Mouse (Mus musculus) brain, adult 2 months (tissue): ENCODE data around the gene Mef2c.
A peak's percentile ranks its signal among the peaks of the same experiment; 100 is the strongest.

ENCODE experiments used
- DNase-seq: peaks from one replicate; pipeline ENCODE4 v3.0.0; 2011; ENCODE audit warnings: low read depth, low spot score

Mef2c gene

DNA sequence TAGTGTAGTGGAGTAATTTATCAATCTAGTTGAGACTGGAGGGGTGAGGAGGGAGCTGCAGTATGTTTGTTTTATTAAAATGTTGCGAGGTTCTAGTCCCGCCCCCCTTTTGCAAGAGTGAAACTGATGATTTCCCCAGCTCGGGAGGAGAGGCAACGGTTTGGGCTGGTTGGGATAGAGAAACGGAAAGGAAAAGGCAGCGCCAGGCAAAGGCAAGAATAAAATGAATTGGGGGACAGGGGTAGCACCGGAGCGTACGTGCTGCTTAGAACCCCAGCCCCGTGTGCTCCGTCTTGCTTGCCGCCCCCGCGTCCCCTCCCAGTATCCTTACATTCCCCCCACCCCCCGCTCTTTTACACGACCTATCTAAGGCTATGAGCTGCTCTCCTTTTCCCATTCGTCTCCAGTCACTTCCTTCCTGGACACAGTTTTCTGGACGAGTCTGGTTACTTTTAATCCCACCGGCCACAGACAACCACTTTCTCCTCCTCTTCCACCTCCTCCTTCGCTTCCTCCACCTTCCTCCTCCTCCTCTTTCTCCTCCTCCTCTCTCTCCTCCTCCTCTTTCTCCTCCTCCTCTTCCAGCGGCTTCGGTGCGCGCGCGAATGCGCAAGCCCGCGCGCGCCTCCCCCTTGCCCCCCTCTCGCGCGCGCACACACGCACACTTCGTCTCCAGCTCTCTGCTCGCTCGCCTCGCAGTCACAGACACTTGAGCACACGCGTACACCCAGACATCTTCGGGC, 20.5 kb downstream of the Mef2c start:
- peak; percentile 95 for DNase-seq

DNA sequence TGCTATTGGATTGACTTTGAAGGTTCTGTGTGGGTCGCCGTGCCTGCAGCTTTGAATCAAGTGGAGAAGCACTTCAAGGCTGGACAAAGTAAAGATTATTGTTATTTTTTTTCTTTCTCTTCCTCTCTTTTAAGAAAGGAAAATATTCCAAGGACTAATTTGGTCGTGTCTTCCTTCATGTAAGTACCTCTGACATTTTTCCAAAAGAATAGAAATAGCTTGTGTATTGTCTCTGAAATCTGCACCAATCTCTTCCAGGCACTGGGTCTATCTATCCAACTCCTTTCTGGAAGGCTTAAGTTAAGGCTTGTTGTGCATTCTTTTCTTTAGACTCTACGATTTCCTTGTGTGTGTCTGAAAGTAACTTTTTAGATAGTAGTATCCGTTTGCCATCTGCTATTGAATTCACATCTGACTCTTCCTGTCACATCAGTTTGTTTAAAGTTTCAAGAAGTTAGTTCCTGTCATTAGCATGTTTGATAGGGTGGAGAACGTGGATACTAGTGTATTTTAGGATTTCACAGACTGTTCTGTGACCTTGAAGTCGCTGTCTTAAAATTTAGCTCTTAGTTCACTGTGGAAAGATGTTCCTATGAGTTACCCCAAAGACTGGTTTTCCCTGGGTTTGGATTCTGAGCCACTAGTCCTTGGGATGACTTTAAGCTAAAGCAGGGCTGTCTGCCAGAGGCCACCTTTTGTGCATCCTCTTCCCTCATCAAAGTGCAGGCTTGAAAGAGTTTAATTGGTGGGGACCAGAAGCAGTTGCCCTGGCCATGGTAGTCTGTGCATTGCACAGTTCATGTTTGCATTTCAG, 21.3 kb downstream of the Mef2c start:
- DNase-seq, result peak; percentile 40

DNA sequence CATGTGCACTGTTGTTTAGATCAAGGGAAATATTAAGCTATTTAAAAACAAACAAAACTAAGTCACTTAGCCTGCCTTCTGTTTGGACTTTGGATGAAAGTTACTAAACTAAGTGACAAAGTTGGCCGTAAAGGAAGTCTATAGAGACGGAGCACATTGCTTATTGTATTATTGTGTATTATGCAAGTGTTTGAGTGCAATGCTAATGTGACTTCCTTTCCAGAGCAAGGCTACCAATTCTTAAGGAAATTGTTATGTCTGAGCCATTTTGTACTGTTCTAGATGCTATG, 21.8 kb downstream of the Mef2c start:
- DNase-seq, result no peak

GRCm38 (mm10) chr13:83526066-83526465, 22.2 kb downstream of the Mef2c start:
- DNase-seq, result peak; percentile 50

- DNase-seq, result peak; percentile 43
Observed at GRCm38 (mm10) chr13:83527921-83528320, 24.1 kb downstream of the Mef2c start.

DNA sequence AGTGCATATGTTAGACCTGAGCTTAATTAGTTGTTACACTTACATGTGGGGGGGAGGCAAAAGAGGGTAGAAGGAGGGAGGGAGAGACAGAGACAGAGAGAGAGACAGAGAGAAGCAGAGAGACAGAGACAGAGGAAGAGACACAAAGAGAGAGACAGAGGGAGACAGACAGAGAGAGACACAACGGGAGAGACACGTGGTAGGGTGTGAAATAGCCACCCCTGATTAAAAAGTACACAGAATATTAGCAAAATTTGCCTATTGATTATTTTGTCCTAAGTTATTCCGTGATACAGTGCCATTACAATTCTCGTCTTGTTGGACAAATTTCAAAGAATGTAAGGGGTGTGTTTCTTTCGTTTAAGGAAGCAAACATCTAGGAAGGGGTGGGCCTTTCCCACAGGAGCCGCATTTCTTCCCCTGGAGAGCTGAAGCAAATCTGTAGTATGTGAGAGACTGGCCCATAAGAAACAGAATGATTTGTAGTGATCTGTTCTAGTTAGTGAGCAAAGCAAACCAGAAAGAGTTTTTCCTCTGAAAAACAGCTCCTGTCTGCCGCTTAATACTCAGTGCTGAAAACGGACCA, 26.0 kb downstream of the Mef2c start:
- no peak for DNase-seq

DNA sequence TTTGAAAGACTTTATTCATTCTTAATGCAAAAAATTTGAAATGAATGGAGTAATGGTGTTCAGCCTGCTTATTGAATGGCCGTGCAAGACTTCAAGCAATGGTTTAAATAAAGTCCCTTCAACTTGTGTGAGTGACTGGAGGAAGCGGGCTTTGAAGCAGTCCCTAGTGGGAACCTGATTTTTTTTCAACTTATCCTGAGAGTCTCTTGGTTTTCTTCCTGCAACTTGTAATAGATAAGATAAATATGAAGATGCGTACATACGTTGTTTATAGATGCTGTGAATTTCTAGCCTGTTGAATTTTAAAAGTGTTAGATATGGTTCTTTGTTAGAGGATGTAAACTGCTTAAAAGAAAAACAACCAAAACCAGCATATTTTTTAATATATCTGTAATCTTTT, 27.1 kb downstream of the Mef2c start:
- no peak for DNase-seq

- peak; percentile 82 for DNase-seq
Observed at GRCm38 (mm10) chr13:83531968-83532591, 28.2 kb downstream of the Mef2c start.

- DNase-seq, result no peak
Observed at GRCm38 (mm10) chr13:83536361-83536760, 32.5 kb downstream of the Mef2c start.

DNA sequence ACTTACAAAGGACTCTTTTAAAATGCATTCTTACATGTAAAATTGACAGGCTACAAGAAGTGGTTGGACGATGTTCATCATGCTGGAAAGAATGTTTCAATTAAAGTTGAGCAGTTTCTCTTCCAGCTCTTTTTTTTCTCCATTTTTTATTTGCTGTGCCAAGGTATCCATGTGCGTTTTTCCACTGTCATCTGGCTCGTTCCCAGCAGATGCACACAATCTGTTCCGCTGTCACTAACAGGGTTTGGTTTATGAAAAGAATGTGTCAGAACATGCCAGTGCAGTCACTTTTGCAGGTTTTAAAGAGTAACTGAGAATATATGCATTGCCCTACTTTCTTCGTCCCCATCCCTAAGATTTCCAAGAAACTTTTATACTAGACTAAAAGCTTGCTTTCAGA, 33.3 kb downstream of the Mef2c start:
- peak; percentile 90 for DNase-seq

- DNase-seq, result no peak
Observed at GRCm38 (mm10) chr13:83539921-83540320, 36.1 kb downstream of the Mef2c start.

- DNase-seq, result peak; percentile 65
Observed at GRCm38 (mm10) chr13:83542666-83543065, 38.8 kb downstream of the Mef2c start.

GRCm38 (mm10) chr13:83544707-83545106, 40.9 kb downstream of the Mef2c start:
- no peak for DNase-seq

GRCm38 (mm10) chr13:83546876-83547275, 43.0 kb downstream of the Mef2c start:
- no peak for DNase-seq

GRCm38 (mm10) chr13:83551259-83551658, 47.4 kb downstream of the Mef2c start:
- DNase-seq, result no peak

- no peak for DNase-seq
Observed at GRCm38 (mm10) chr13:83552051-83552450, 48.2 kb downstream of the Mef2c start.

DNA sequence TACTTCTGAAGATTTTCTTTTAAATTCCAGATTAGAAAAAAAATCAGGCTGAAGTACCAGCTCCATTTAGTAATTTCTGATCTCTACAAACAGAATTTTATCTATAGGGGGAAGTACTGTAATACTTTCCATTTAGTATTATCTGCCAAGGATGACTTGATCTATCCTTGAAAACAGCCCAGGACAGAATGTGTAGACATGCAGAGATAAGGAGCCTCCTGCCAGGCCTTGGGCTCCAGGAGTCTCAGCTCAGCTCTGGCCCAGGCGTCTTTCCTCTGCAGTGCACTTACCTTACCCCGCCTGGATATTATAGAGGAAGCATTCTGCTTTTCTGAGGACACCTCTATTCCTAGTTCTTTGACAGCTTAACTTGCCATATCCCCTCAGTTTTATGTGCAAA, 59.4 kb downstream of the Mef2c start:
- no peak for DNase-seq

GRCm38 (mm10) chr13:83565732-83566131, 61.9 kb downstream of the Mef2c start:
- DNase-seq, result no peak

DNA sequence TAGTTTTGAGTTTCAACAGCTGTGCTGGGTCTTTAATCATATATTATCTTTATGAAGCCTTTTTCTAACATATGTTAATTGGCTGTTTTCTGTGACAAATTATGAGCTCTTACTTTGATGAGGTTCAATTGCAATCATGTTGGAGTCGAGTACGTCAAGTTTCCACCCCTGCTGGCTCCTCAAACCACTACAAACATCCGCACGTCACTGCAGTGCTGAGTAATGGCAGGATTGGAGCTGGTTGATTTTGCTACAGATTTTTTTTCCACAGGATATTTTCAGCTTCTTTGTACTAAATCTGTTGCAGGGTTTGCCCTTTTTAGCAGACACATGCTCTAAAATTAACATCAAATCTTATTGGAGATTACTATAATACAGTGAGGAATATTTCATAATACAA, 62.3 kb downstream of the Mef2c start:
- DNase-seq, result peak; percentile 81

- DNase-seq, result no peak
Observed at GRCm38 (mm10) chr13:83566834-83567534, 63.1 kb downstream of the Mef2c start.

- no peak for DNase-seq
Observed at GRCm38 (mm10) chr13:83567681-83568080, 63.8 kb downstream of the Mef2c start.

DNA sequence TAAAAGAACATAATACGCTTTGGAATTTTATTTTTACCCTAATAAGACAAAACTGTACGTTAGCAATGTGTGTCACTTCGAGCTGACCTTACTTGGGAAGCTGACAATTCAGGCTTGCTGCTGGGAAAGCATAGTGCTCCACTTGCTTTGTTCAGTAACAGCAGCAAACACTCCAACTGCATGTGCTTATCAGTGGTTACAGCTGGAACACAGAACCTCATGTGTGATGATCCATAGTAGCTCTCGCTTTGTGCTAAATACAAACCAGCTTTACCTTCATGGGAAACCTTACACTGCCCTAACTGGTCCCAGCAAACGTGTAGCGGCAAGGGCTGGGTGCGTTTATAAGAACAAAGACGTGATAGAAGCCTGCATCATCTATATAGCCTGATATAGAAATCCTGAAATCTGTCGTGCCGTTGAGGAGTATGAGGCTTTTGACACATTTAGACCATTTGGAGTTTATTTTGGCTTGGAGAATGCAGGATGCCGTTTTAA, 65.0 kb downstream of the Mef2c start:
- DNase-seq, result no peak
